In genomic region chr11:85894731-85895545, GRCm38 (mm10) we compare ENCODE assay signal across 9 mouse cellular contexts. TPM values are rescaled to one million over a fixed set of nuclear protein-coding genes. Genes with fewer than 3 reads are reported as not detected.
DNase-seq lines count a peak whose midpoint lies in the region; ATAC-seq lines count a peak whose summit lies in the region.
"Had no signal": no experiment of that assay in that cellular context is flagged by ENCODE, and none has a peak within 500 bp of the region (broad histone marks: within the 10 kb centered on the region; RNA-seq: fewer than 3 reads in every experiment).

No protein-coding gene starts in this region.

- H3K27me3 ChIP-seq in heart, embryonic 11.5 days (ENCODE audit: control insufficient read depth, insufficient read depth, low read length): peaks cover 91% of the 10 kb centered on the region
- peaks cover 52% of the 10 kb centered on the region for H3K27me3 ChIP-seq in limb, embryonic 13.5 days
- peaks cover 69% of the 10 kb centered on the region for H3K27me3 ChIP-seq in midbrain, embryonic 16.5 days (ENCODE audit: control insufficient read depth, insufficient read depth, low read depth, low read length)

- H3K9me3 ChIP-seq in heart, embryonic 11.5 days (replicated peaks; ENCODE audit: control insufficient read depth, low read length): no peaks in the 10 kb centered on the region
- no peaks in the 10 kb centered on the region for H3K9me3 ChIP-seq in limb, embryonic 13.5 days
- H3K9me3 ChIP-seq in midbrain, embryonic 16.5 days (replicated peaks; ENCODE audit: control insufficient read depth, low read length, poor library complexity, severe bottlenecking): no peaks in the 10 kb centered on the region

- peaks cover 7% of the 10 kb centered on the region for H3K4me1 ChIP-seq in heart, embryonic 11.5 days (ENCODE audit: control insufficient read depth, insufficient read depth, low read length)
- peaks cover 89% of the 10 kb centered on the region for H3K4me1 ChIP-seq in limb, embryonic 13.5 days
- peaks cover 5% of the 10 kb centered on the region for H3K4me1 ChIP-seq in midbrain, embryonic 16.5 days (ENCODE audit: control insufficient read depth, insufficient read depth, low read length)

- peak; percentile 46 for DNase-seq in urinary bladder, postnatal 25 days (ENCODE audit: low spot score)
- DNase-seq in urinary bladder, adult 2 months (ENCODE audit: low spot score): no peak
- no peak for DNase-seq in layer of hippocampus, adult 9-10 months (ENCODE audit: low spot score)
- no peak for DNase-seq in right cerebral cortex, postnatal 14 days

- no peak for ATAC-seq in heart, embryonic 11.5 days (replicated peaks; ENCODE audit: insufficient number of reproducible peaks, low FRiP score, low TSS enrichment)
- ATAC-seq in limb, embryonic 13.5 days (ENCODE audit: low FRiP score, low read depth): no peak
- ATAC-seq in midbrain, embryonic 16.5 days: no peak
- no peak for ATAC-seq in megakaryocyte-erythroid progenitor cell, adult 5-6 weeks (replicated peaks; ENCODE audit: low FRiP score, low TSS enrichment, poor library complexity, severe bottlenecking)

- H3K9ac ChIP-seq in heart, embryonic 11.5 days (ENCODE audit: low read depth, low read length): peak overlapping the region; percentile 4; the same call in 1 of the 2 replicates
- H3K9ac ChIP-seq in limb, embryonic 13.5 days: peak overlapping the region; percentile 77
- H3K9ac ChIP-seq in midbrain, embryonic 16.5 days (ENCODE audit: low read depth, low read length): no peak overlapping the region

- H3K36me3 ChIP-seq in heart, embryonic 11.5 days (ENCODE audit: control insufficient read depth, insufficient read depth, low read length): no peaks in the 10 kb centered on the region
- peaks cover 14% of the 10 kb centered on the region for H3K36me3 ChIP-seq in limb, embryonic 13.5 days
- H3K36me3 ChIP-seq in midbrain, embryonic 16.5 days (ENCODE audit: control insufficient read depth, insufficient read depth, low read length): no peaks in the 10 kb centered on the region

- H3K4me2 ChIP-seq in heart, embryonic 11.5 days: peak overlapping the region; percentile 67
- peak overlapping the region; percentile 76 for H3K4me2 ChIP-seq in limb, embryonic 13.5 days (replicated peaks)
- H3K4me2 ChIP-seq in midbrain, embryonic 16.5 days (ENCODE audit: low read length): peak overlapping the region; percentile 39

- no peak overlapping the region for H3K27ac ChIP-seq in heart, embryonic 11.5 days (ENCODE audit: low read depth, low read length)
- peak overlapping the region; percentile 93 for H3K27ac ChIP-seq in limb, embryonic 13.5 days
- H3K27ac ChIP-seq in midbrain, embryonic 16.5 days (ENCODE audit: low read length): no peak overlapping the region

- peak overlapping the region; percentile 31 for H3K4me3 ChIP-seq in heart, embryonic 11.5 days (ENCODE audit: low read depth, low read length)
- peak overlapping the region; percentile 43 for H3K4me3 ChIP-seq in limb, embryonic 13.5 days
- H3K4me3 ChIP-seq in midbrain, embryonic 16.5 days (ENCODE audit: low read depth, low read length): peak overlapping the region; percentile 7; the same call in 1 of the 2 replicates

- WGBS in heart, embryonic 11.5 days (ENCODE audit: insufficient replicate concordance): 2% methylated on average over 43 of the region's 43 CpGs
- 1% methylated on average over 43 of the region's 43 CpGs for WGBS in limb, embryonic 13.5 days
- WGBS in midbrain, embryonic 16.5 days: under 1% methylated on average over 43 of the region's 43 CpGs

RNA-seq across cellular contexts. Expression of gene Tbx4, which starts 8.7 kb away (rescaled TPM):
- polyA plus RNA-seq in urinary bladder, adult 2 months (2012; rRNA removed): 17.1 and 23.1 TPM in 2 replicates
- 0.49 and 0.82 TPM in 2 replicates for polyA plus RNA-seq in heart, embryonic 11.5 days (2014; fragmentation: Nextera tagmentation; extraction: Ambion mirVana)
- 25.1 and 29.3 TPM in 2 replicates for polyA plus RNA-seq in limb, embryonic 13.5 days (2015; fragmentation: Nextera tagmentation; extraction: Ambion mirVana)
- 0.17 and 0.43 TPM in 2 replicates for polyA plus RNA-seq in midbrain, embryonic 16.5 days (2015; fragmentation: Nextera tagmentation; extraction: Ambion mirVana)
- not detected in 2 replicates for total RNA-seq in megakaryocyte-erythroid progenitor cell, adult 5-6 weeks (2014; fragmentation: Nextera tagmentation)
- 0.57 TPM in 1 of 2 replicates, not detected in the other for total RNA-seq in megakaryocyte-erythroid progenitor cell, adult 5-6 weeks (2017)

RNA-seq across cellular contexts. Expression of gene Gm11444, which starts 44.8 kb away (rescaled TPM):
- not detected in 2 replicates for polyA plus RNA-seq in urinary bladder, adult 2 months (2012; rRNA removed)
- not detected in 2 replicates for polyA plus RNA-seq in heart, embryonic 11.5 days (2014; fragmentation: Nextera tagmentation; extraction: Ambion mirVana)
- polyA plus RNA-seq in limb, embryonic 13.5 days (2015; fragmentation: Nextera tagmentation; extraction: Ambion mirVana): 0.28 TPM in 1 of 2 replicates, not detected in the other
- polyA plus RNA-seq in midbrain, embryonic 16.5 days (2015; fragmentation: Nextera tagmentation; extraction: Ambion mirVana): not detected in 2 replicates
- total RNA-seq in megakaryocyte-erythroid progenitor cell, adult 5-6 weeks (2014; fragmentation: Nextera tagmentation): not detected in 2 replicates
- total RNA-seq in megakaryocyte-erythroid progenitor cell, adult 5-6 weeks (2017): not detected in 2 replicates
- total RNA-seq: left cerebral cortex, postnatal 10 days had no signal
